Mouse (Mus musculus) midbrain, postnatal 0 days (tissue): ENCODE measurements at regions not wholly inside any gene's neighbourhood (a gene's known extent, or its start where the extent isn't known, plus 50 kb on each side); places are given as distances from the start of the nearest gene placed in this dataset.
A peak's percentile ranks its signal among the peaks of the same experiment; 100 is the strongest.

Experiments used
- ATAC-seq: fragments of 200-750 bp; cut with Nextera tagmentation; 2 replicates; pipeline ENCODE4 v1.8.0; 2017; ENCODE audit warnings: moderate number of reproducible peaks, mild to moderate bottlenecking, moderate TSS enrichment, moderate library complexity; ENCODE audit not compliant: low FRiP score
- DNase-seq: peaks from one replicate; pipeline ENCODE4 v3.0.0-alpha.2; 2015; ENCODE audit warnings: low spot score
- H3K27ac ChIP-seq: fragments of 300-500 bp; sonication (generic); 2 replicates; pipeline ENCODE4 v1.5.1; 2014; ENCODE audit warnings: low read depth, mild to moderate bottlenecking, low read length, mixed read lengths
- H3K27me3 ChIP-seq: fragments of 300-500 bp; sonication (generic); 2 replicates; pipeline ENCODE4 v1.6.1; 2014; ENCODE audit warnings: low read length, control low read depth, mixed read lengths; ENCODE audit not compliant: insufficient read depth
- H3K36me3 ChIP-seq: fragments of 300-500 bp; sonication (generic); 2 replicates; pipeline ENCODE4 v1.6.1; 2014; ENCODE audit warnings: low read length, control low read depth, mixed read lengths; ENCODE audit not compliant: insufficient read depth
- H3K4me1 ChIP-seq: fragments of 300-500 bp; sonication (generic); 2 replicates; pipeline ENCODE4 v1.6.1; 2014; ENCODE audit warnings: mild to moderate bottlenecking, control low read depth, antibody characterized with exemption, low read length, mixed read lengths; ENCODE audit not compliant: insufficient read depth
- H3K4me2 ChIP-seq: fragments of 300-500 bp; sonication (generic); 2 replicates; pipeline ENCODE4 v1.6.1; 2014; ENCODE audit warnings: low read depth, mild to moderate bottlenecking, low read length, mixed read lengths; ENCODE audit not compliant: poor library complexity, severe bottlenecking
- H3K4me3 ChIP-seq: fragments of 300-500 bp; sonication (generic); 2 replicates; pipeline ENCODE4 v1.5.1; 2014; ENCODE audit warnings: low read depth, mild to moderate bottlenecking, low read length, moderate library complexity
- H3K9ac ChIP-seq: fragments of 300-500 bp; sonication (generic); replicated peaks from 2 replicates; pipeline ENCODE4 v1.6.1; 2014; ENCODE audit warnings: mild to moderate bottlenecking, low read length, moderate library complexity, mixed read lengths; ENCODE audit not compliant: poor library complexity, severe bottlenecking
- H3K9me3 ChIP-seq: fragments of 300-500 bp; sonication (generic); 2 replicates; pipeline ENCODE4 v1.6.1; 2016; ENCODE audit warnings: low read length, control low read depth
- CTCF ChIP-seq: IDR thresholded peaks from 2 replicates; pipeline ENCODE4 v1.5.1; 2016; ENCODE audit warnings: antibody characterized with exemption, mild to moderate bottlenecking
- WGBS: fragments of 180-500 bp; shearing (Covaris S2); extraction: QIAGEN DNeasy Blood & Tissue Kit; methylation state at CpG from one replicate; pipeline ENCODE4 v1.1.7; 2014; 5-methylcytosine and 5-hydroxymethylcytosine counted together

GRCm38 (mm10) chr2:149614078-149614939 is 209.5 kb downstream of the Cst10 start:
- no peak for ATAC-seq
- DNase-seq: no peak
- no peak overlapping the region for H3K27ac ChIP-seq

GRCm38 (mm10) chr2:149625626-149626025 is 203.4 kb upstream of the Syndig1 start:
- H3K4me3 ChIP-seq: no peak overlapping the region
- H3K27me3 ChIP-seq: no peaks in the 10 kb centered on the region
- H3K36me3 ChIP-seq: no peaks in the 10 kb centered on the region
- no peak for TF ChIP-seq CTCF
- ATAC-seq (no peak), DNase-seq (peak; percentile 63)
- no peaks in the 10 kb centered on the region for H3K9me3 ChIP-seq
- no peak overlapping the region for H3K27ac ChIP-seq
- H3K4me2 ChIP-seq: no peak overlapping the region
- H3K4me1 ChIP-seq: no peaks in the 10 kb centered on the region
- H3K9ac ChIP-seq: no peak overlapping the region
- 49% methylated on average over 1 of the region's 1 CpGs for WGBS

More at GRCm38 (mm10) chr2:149614078-149614939, 209.5 kb downstream of the Cst10 start:
- Histone ChIP-seq H3K4me1 (no peaks in the 10 kb centered on the region), H3K27me3 (no peaks in the 10 kb centered on the region), H3K36me3 (no peaks in the 10 kb centered on the region), H3K9ac (no peak overlapping the region), H3K4me2 (no peak overlapping the region), H3K4me3 (no peak overlapping the region), H3K9me3 (no peaks in the 10 kb centered on the region)
- no peak for TF ChIP-seq CTCF
- 71% methylated on average over 2 of the region's 2 CpGs for WGBS

- Histone ChIP-seq H3K27ac (no peak overlapping the region), H3K4me2 (no peak overlapping the region), H3K27me3 (no peaks in the 10 kb centered on the region), H3K9ac (no peak overlapping the region), H3K4me3 (no peak overlapping the region), H3K9me3 (no peaks in the 10 kb centered on the region), H3K4me1 (no peaks in the 10 kb centered on the region), H3K36me3 (no peaks in the 10 kb centered on the region)
- ATAC-seq (no peak), DNase-seq (no peak)
- no peak for TF ChIP-seq CTCF
- WGBS: 88% methylated on average over 3 of the region's 3 CpGs
These were observed 187.8 kb upstream of the Syndig1 start for GRCm38 (mm10) chr2:149641207-149641606.

DNA sequence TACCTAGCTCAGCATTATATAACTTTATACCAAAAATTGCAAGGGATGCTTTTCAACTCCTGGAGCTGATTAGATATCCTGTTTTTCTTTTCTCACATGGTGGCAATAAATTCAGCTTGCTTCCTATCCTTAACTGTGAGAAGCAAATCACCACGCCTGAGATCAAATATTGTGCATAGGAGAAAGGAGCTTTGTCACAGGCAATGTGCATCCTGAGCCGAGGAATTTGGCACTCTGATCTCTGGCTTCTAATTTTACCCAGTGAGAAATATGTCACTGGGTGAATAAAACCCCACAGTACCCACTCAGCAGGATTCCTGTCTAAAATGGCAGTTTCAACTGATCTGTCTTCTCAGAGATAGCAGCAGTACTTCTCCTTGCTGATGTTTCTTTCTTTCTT is 177.2 kb upstream of the Syndig1 start:
- H3K4me1 ChIP-seq: no peaks in the 10 kb centered on the region
- no peak for ATAC-seq
- no peaks in the 10 kb centered on the region for H3K27me3 ChIP-seq
- H3K27ac ChIP-seq: no peak overlapping the region
- no peak overlapping the region for H3K4me2 ChIP-seq
- H3K4me3 ChIP-seq: no peak overlapping the region
- no peaks in the 10 kb centered on the region for H3K9me3 ChIP-seq
- WGBS: 36% methylated on average over 2 of the region's 2 CpGs
- no peaks in the 10 kb centered on the region for H3K36me3 ChIP-seq
- no peak overlapping the region for H3K9ac ChIP-seq
- DNase-seq: no peak
- no peak for TF ChIP-seq CTCF

GRCm38 (mm10) chr2:149661086-149661485 is 167.9 kb upstream of the Syndig1 start:
- no peak for DNase-seq
- ATAC-seq: no peak
- H3K9me3 ChIP-seq: no peaks in the 10 kb centered on the region
- H3K4me2 ChIP-seq: no peak overlapping the region
- H3K36me3 ChIP-seq: no peaks in the 10 kb centered on the region
- WGBS: 35% methylated on average over 5 of the region's 5 CpGs
- no peak overlapping the region for H3K4me3 ChIP-seq
- H3K9ac ChIP-seq: no peak overlapping the region
- no peaks in the 10 kb centered on the region for H3K4me1 ChIP-seq
- no peak for TF ChIP-seq CTCF
- H3K27ac ChIP-seq: no peak overlapping the region
- H3K27me3 ChIP-seq: no peaks in the 10 kb centered on the region

GRCm38 (mm10) chr2:149664377-149664776 is 164.6 kb upstream of the Syndig1 start:
- no peaks in the 10 kb centered on the region for H3K27me3 ChIP-seq
- ATAC-seq (no peak), DNase-seq (no peak)
- H3K4me2 ChIP-seq: no peak overlapping the region
- H3K4me3 ChIP-seq: no peak overlapping the region
- H3K9ac ChIP-seq: no peak overlapping the region
- no peaks in the 10 kb centered on the region for H3K9me3 ChIP-seq
- no peak for TF ChIP-seq CTCF
- H3K4me1 ChIP-seq: no peaks in the 10 kb centered on the region
- H3K36me3 ChIP-seq: no peaks in the 10 kb centered on the region
- no peak overlapping the region for H3K27ac ChIP-seq
